Mouse (Mus musculus) adrenal gland, adult 18-20 months (tissue): Measurements from ENCODE around the gene Kctd8. TPM values are rescaled to one million over a fixed set of nuclear protein-coding genes. Genes with fewer than 3 reads are reported as not detected.

Experiments
- DNase-seq, 2 experiments: peaks; one replicate each; pipeline ENCODE4 v3.0.0; 2021 to 2022; ENCODE audit warnings: low spot score in 2 of 2
- microRNA-seq, 2 experiments: library from miRNA; unstranded; fragments of <30 nt; microRNA quantifications; one replicate each; pipeline ENCODE4 v1.2.0; 2021; ENCODE audit warnings: borderline number of aligned reads in 2 of 2
- total RNA-seq, 2 experiments: library from RNA; stranded (reverse); gene quantifications; 1 replicate in 1 of 2; 2 replicates in 1 of 2; pipeline ENCODE4 v1.2.3; 2021

Gene Kctd8
- total RNA-seq, 2 experiments from 2014 or later: 0.38 to 0.43 TPM

- no peak for DNase-seq
Observed at GRCm38 (mm10) chr5:69159897-69160509, 181.5 kb downstream of the Kctd8 start.

GRCm38 (mm10) chr5:69156489-69156888 lies 185.0 kb downstream of the Kctd8 start:
- no peak for DNase-seq

GRCm38 (mm10) chr5:69145827-69146226 lies 195.7 kb downstream of the Kctd8 start:
- no peak for DNase-seq

- DNase-seq: no peak
Observed at GRCm38 (mm10) chr5:69141082-69141481, 200.4 kb downstream of the Kctd8 start.

- DNase-seq: no peak
Observed at GRCm38 (mm10) chr5:69108718-69109117, 232.8 kb downstream of the Kctd8 start.

- DNase-seq: no peak
Observed at GRCm38 (mm10) chr5:69088912-69089311, 252.6 kb downstream of the Kctd8 start.

Small RNAs within 50 kb of the gene (microRNA-seq; reads per million reads assigned to microRNA genes)
- gene Gm24368: 0 reads per million in 2 experiments

Other genes starting within 250 kb of the Kctd8 start
- gene Yipf7, start 201.0 kb upstream of the Kctd8 start, total RNA-seq: under 1 TPM in 1 of 2 experiments, not detected in 1; 0.26 TPM
- 10 to 100 TPM; 20.2 to 22.0 TPM for gene Guf1, start 215.2 kb upstream of the Kctd8 start, total RNA-seq